Mouse (Mus musculus) natural killer cell, adult 2 months (primary cell): Measurements from ENCODE around the gene Rab13.

ENCODE experiments used
- DNase-seq, 2 experiments: peaks; one replicate each; pipeline ENCODE4 v3.0.0; 2022; ENCODE audit warnings: low spot score in 2 of 2

Gene Rab13

DNA sequence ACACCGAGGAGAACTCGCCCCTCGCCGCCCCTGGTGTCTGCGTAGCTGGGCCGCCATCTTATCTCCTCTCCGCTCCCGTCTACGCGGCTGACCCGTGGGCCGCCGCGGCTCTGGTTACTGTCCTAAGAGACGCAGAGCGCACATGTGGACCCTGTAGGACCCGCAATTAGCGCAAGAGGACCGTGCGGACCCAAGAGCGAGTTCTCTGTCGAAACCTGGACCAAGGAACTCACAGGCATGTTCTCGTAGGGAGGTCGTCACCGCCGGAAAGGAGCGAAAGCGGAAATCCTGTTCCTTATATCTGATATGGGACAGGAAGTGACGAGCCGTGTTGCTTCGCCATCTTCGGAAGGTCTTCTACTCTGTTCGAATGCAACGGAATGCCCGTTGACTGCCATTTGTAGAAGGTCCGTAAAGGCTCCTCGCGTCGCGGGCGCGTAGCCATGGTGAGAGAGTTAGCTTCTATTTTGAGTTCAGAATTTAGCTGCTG is at the start of gene Rab13, which contains the start of gene Rps27:
Rab13 (plus strand) TSS at position 319 of the 490 bp plus-strand sequence.
Rps27 (minus strand) TSS at position 275 of the 490 bp plus-strand sequence.
- DNase-seq = peak; percentile 92

DNA sequence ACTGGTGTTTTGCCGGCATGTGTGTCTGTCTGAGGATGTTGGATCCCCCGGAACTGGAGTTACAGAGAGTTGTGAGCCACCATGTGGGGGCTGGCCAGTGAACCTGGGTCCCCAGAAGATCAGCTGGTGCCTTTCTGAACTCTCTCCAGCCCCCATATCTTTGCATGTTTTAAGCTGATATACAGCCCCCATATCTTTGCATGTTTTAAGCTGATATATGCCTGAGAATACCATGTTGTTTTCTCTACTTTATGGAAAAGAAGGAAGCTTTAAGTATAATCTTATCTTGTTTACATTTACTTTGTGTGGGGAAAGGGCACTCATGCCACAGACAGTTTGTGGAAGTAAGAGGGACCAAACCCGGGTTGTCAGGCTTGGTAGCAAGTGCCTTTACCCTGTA is 33.9 kb upstream of the Rab13 start:
- DNase-seq = no peak

DNA sequence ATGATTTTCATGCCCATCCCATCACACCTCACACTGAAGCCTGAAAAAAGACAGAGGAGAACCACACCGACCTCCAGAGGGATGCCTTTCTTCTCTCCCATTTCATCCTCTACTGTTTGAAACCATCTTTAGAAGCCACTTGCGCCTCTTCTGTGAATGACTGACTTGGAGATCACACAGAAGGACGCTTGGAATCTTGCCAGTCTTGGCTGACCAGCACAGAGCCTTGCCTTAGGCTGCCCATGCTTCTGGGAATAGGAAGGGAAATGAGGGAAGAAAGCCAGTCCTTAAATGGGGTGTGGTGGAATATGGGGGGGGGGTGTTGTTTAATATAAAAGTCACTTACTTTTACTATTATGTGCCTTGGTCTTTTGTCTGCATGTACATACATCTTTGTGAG is 29.9 kb upstream of the Rab13 start:
- DNase-seq = no peak

DNA sequence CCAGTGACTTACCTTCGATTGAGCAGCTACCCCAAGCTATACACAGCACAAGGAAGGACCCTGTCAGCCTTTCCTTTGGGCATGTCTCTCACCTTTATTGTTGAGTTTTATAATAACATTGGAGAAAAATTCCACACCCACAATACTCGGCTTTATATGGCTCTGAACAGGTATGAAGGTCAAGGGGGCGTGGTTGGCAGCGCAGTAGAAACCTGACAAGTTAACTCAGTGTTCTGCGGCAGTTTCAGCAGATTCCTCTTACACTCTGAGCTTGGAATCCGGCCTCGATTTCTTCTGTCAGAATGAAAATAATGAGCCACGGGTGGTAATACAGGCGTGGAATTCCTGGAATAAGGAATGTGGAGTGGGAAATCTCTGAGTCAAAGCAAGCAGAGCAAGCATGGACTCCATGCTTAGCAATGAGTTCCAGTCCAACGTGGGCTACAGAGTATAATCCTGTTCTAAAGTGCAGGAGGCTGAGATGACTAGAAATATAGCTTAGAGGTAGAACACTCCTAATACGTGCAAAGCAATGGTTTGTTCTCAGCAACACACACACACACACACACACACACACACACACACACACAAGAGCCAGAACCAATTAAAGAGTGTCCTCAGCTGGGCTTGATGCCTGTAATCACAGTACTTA is 22.5 kb upstream of the Rab13 start:
- no peak for DNase-seq

DNA sequence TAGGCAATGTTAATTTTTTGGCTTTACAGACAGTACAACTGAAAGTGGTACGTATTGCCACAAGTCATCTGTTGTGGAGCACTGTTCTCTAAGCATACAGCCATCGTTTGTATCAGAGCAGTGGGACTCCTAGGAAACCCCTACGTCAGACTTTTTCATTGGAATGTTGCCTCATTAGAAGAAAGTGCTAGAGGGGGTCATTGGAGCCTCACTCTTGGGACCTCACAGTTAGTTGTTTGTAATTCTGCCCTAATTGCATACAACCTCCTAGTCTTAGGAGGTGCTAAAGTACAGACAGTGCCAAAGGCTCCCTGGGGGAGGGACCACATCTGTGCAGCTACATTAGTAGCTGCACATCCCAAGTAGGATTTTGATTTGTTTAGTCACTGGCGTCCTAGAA is 18.7 kb upstream of the Rab13 start:
- no peak for DNase-seq

DNA sequence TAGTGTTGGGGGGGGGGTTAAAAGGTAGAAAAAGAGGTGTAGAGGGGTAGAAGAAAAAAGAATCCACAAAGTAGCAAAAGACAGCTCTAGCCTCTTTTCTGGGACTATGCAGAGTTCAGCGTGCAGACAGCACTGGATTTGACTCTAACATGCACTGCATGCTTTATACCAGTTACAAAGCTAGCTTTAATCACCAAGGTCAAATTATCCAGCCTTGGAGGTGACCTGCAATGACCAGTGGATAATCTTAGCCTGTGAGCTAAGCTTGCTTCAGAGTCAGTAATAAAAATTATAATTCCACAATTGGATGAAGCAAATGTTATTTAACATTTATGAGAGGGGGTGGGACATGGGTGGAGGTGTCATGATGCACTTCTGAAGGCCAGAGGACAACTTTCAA is 17.9 kb upstream of the Rab13 start:
- DNase-seq = no peak

DNA sequence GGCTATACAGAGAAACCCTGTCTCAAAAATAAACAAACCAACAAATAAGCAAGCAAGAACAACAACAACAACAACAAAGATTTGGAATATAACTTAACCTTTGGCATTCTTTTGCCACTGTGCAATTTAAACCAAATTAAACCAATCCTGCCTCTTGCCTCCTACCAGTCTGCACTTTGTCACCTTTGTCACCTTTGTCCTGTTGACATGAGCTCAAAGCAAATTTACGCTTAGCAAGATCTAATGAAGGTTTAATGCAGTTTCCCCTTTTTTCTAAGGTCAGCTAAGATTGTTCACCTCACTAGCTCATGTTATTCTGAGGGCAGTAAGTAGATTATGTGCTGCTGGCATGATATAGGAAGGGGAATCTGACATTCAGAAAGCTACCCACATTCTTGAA is 15.9 kb upstream of the Rab13 start:
- no peak for DNase-seq

DNA sequence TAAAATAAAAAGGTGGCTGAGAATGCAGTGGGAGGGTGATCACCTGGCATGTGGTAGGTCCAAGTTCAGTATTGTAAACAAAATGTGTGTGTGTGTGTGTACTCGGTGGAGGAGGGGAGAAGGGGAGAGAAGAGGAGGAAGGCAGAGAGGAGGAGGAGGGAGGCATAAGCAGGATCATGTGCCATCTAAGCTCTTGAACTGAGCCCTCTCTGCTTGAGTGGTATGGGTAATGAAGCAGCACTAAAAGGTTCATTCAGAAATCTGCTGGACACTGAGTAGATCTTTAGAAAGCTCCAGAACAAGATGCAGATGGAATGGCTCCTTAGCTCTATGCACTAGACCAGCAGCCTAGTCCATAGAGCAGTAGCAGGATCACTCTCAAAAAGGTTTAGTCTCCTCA is 10.6 kb upstream of the Rab13 start:
- no peak for DNase-seq

DNA sequence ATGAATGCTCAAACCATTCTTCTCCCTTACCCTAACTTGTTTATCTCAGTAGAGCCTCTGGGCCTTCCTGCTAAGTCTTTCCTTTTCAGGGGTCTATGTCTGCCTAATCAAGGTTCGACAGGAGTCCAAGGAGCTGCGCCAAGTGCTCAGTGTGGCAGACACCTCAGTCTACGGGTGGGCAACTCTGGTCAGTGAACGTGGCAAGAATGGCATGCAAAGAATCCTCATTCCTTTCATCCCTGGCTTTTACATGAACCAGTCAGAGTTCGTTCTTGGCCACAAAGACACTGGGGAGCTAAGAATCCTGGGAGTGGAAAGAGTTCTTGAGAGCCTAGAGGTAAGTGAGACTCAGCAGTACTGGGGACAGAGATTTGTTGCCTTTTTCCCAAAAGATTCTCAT is 9.9 kb upstream of the Rab13 start:
- DNase-seq = no peak

DNA sequence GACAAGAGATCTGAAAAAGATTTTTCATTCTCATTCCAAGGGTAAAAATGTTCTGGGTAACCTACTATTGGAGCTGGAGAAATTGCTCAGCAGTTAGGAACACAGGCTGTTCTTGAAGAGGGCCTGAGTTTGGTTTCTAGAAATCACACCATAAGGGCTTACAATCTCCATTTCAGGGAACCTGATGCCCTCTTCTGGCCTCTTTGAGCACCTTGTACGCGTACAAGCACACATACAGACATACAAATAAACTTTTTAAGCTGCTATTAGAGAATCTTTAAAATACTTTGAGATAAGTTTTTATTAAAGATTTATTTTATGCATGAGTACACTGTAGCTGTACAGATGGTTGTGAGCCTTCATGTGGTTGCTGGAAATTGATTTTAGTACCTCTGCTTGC is 8.9 kb upstream of the Rab13 start:
- no peak for DNase-seq

DNA sequence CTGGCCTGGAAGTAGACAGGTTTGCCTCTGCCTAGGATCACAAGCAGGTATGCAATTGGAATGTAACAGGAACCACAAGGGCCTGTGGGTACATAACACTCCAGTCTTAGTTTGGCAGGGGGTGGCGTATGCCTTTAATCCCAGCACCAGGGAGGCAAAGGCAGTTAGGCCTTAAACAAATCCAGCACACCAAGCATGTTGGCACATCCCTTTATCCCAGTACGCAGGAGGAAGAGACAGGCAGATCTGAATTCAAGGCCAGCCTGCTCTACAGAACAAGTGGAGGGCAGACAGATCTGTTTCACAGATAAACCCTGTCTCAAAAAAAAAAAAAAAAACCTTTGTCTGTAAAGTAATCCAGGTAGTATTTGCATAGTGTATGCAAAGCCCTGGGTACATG is 4.8 kb upstream of the Rab13 start:
- no peak for DNase-seq

DNA sequence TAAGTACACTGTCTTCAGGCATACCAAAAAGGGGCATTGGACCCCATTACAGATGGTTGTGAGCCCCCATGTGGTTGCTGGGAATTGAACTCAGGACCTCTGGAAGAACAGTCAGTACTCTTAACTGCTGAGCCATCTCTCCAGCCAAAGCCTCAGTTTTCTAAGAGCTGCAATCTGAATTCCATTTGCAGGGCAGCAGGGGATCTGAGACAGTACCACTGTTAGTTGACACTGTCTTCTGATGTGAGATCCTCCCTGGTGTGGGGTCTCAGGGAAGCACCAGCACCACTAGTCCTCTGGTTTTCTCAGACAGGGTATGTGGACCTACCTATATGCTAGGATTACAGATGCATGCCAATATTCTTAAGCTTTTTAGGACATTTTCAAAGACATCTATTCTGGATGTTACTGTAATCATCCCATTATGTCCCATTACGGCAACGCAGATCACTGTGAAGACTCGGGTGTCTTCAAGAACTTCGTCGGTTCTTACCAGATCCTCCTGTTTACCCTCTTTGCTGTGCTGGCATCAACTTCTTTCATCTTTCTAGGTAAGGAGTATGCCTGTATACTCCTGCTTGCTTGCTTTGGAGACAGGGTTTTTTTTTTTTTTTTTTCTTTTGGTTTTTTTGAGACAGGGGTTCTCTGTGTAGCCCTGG is 3.5 kb upstream of the Rab13 start:
- no peak for DNase-seq

DNA sequence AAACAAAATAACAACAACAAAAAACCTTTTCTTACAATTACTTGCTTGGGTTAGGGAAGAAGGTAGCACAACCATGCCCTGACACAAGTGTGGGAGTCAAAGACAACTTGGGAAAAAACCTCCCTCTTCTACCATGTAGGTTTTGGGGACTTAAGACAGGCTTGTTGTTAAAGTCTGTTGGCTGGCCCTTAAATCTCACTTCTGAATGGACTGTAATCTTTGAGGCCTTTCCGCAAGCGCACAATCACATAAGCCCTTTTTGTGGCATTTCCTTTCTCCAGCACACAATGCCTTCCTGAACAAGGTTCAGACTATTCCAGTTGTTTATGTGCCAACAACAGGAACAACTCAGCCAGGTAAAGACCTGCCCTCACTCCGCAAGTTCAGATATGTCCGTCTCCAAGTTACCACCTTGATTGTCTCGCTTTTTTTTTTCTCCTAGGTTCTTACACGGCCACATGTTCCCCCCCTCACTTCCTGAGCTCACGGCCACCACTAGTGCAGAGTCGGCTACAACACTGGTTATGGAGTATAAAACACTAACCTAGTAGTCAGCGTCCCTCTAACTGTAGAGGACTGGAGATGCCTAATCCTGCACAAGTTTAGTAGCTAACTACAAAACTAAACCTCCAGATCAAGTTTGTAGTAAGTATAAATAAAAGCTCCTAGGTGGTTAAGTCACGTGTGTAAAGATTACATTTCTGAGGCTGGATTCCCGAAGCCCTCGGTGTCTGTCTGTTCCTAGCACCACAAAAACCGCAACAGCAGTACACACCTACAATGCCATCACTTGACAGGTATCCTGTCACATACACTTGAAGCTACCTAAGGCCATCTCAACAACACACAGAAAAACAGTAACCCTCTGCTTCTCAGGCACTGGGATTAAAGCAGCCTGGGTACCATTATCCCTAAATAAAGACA is 1.8 kb upstream of the Rab13 start:
- DNase-seq = peak in 1 of 2 experiments; percentile 8

DNA sequence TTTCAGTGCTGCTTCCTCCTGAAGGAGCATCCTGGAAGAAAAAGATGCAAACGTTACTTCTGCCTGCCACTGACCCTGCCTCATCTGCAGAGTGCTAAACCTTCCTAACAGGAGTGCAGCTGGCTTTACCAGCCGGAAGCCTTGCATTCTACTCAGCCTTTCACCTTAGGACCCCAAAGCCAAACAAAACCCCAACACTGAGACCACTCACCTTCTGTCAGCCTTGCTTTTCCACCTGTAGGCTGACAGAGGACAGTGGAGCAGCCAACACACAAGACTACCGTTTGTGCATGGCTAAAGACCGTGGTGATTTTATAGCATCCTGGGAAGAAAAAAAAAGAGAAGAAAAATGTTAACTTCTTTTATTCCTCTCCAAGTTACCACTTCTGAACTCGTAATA is 772 bp upstream of the Rab13 start:
- DNase-seq = no peak

DNA sequence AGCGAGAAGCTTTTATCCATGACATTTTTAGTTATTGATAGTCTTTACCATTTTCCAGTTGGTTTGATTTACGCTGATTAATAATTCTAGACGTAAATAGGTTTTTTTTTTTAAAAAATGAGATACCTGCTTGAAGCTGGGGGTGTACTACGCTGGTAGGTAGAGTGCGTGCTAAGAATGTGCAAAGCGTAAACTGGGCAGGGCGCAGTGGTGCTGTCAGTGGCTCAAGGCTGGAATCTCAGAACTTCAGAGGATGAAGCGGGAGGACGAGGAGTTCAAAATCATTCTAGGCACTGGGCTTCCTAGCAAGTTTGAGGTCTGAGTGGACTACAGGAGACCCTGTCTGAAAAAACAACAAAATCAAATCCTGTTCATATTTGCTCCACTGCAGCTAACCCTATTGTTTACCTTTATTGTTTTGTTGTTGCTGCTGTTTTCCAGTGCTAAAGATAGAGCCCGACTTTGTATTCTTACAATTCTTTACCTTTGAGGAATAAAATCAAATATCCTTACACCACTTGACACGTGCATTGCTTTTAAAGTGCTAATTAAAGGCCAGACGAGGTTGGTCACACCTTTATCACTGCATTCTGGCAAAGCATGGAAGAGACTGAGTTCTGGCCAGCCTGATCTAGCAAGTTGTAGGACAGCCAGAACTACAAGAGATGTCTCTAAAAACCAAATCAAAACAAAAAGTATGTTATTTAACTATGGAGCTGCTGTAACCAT is 625 bp downstream of the Rab13 start:
- DNase-seq = no peak

DNA sequence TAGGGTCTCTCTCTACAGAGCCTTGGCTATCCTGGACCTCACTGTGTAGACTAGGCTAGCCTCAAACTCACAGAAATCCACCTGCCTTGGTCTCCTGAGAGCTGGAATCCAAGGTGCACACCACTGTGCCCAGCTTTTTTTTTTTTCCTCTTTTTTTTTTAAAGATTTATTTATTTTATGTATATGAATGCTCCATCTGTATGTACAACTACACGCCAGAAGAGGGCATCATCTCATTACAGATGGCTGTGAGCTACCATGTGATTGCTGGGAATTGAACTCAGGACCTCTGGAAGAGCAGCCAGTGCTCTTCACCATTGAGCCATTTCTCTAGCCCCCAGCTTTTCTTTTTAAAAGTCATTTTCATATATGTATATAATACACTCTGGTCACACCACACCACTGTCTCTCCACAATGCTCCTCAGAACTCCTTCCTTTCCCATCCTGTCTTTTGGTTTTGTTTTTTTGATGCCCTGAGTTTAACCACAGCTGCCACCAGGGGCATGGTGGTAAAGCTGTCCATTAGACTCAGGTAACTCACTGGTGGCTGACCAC is 2.4 kb downstream of the Rab13 start:
- peak in 1 of 2 experiments; percentile 26 for DNase-seq

DNA sequence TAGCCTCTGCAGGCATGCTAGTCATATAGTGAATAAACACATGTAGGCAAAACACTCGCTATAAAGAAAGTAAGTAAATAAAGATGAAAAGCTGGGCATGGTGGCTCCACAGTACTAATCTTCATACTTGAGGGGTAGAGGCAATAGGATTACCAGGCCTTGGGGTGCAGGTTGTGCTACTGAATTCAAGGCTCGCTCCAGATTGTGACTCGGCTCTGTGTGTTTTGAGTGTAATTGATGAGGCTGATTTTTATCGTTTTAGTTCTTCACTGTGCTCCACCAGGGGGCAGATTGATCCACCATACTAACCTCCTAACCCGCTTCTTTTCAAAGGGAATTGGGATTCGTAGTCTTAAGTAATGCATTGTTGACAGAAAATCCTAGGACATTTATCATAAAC is 6.6 kb downstream of the Rab13 start:
- peak; percentile 29 to 55 for DNase-seq

DNA sequence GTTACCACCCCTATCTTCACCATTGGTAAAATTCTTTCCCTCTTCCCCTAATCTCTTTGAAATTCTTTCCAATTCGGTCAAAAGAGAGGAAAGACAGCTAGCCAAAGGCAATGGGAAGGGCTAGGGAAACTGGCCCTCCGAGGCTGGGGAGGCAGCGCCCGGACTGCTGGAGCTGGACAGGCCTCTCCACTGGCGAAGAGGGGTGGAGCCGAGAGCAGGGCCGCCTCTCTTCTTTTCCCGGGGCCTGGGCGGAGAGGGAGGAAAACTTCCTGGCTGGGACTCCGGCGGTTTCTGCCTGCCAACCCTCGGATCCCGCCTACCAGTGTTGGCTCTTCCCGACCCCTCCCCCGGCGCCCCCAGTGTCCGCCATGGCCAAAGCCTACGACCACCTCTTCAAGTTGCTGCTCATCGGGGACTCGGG is 7.0 kb downstream of the Rab13 start:
- no peak for DNase-seq

DNA sequence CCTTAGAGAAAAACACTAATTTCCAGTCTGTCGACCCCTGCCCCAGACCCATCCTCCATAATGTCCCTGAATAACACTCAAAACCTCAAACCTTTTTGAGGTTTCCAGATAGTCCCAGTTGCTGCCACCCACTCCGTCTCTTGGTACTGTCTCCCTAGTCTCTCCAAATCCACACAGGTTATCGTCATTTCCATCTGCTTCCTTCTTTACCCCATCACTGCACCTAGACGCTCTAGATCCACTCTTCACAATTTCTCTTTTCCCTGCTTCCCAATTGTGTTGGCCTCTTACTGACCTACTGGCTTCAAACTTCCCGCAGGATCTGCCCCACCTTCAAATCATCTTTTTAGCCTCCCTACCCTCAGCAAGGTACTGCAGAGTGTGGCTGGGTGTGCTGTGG is 7.6 kb downstream of the Rab13 start:
- DNase-seq = no peak

DNA sequence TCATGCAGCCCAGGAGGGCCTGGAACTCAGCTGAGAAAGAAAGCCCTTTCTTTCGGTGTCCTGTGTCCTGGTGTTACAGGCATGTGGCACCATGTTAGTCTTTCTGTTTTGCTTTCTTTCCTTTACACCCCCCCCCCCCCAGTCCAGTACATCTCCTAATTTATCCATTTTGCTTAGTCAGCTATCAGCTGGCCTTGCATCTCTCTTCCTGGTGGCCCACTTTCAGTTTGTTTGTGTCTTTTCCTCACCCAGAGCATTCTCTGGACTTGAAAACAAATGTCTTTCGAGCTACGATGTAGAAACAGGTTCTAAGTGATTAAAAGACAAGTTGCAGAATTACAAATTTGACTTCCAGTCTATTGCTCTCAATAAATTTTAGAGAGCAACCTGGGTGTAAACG is 9.0 kb downstream of the Rab13 start:
- no peak for DNase-seq

DNA sequence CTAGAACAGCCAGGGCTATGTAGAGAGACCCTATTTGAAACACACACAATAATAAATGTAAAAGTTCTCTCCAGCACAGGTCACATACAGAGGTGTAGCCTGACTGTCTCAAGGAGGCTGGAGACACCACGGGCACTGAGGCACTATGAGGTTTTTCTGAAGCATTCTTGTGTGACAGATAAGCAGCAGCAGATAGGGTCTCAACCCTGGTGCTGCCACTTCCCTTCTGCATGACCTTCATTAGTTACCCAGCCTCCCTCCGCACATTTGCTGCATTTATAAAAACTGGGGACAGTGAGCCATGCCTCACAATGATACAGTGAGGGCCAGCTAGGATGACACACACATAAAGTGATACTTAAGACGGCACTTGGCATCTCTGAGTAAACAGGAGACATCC is 9.4 kb downstream of the Rab13 start:
- DNase-seq = no peak
